Mouse (Mus musculus) lung, postnatal 0 days (tissue): ENCODE measurements at regions not wholly inside any gene's neighbourhood (a gene's known extent, or its start where the extent isn't known, plus 50 kb on each side); places are given as distances from the start of the nearest gene placed in this dataset.

Experiments
- ATAC-seq: fragments of 200-750 bp; cut with Nextera tagmentation; 2 replicates; pipeline ENCODE4 v1.8.0; 2017; ENCODE audit warnings: moderate library complexity
- DNase-seq: peaks from one replicate; pipeline ENCODE4 v3.0.0-alpha.2; 2016; ENCODE audit warnings: low spot score
- H3K27ac ChIP-seq: fragments of 300-500 bp; sonication (generic); 2 replicates; pipeline ENCODE4 v1.5.1; 2014; ENCODE audit warnings: antibody characterized with exemption, mild to moderate bottlenecking, low read length, mixed read lengths
- H3K27me3 ChIP-seq: fragments of 300-500 bp; sonication (generic); replicated peaks from 2 replicates; pipeline ENCODE4 v1.6.1; 2014; ENCODE audit warnings: low read length, mixed read lengths; ENCODE audit not compliant: insufficient read depth
- H3K36me3 ChIP-seq: fragments of 300-500 bp; sonication (generic); 2 replicates; pipeline ENCODE4 v1.6.1; 2014; ENCODE audit warnings: low read length, mixed read lengths; ENCODE audit not compliant: insufficient read depth
- H3K4me1 ChIP-seq: fragments of 300-500 bp; sonication (generic); 2 replicates; pipeline ENCODE4 v1.6.1; 2014; ENCODE audit warnings: antibody characterized with exemption, low read depth, low read length, mixed read lengths; ENCODE audit not compliant: insufficient read depth
- H3K4me2 ChIP-seq: fragments of 300-500 bp; sonication (generic); replicated peaks from 2 replicates; pipeline ENCODE4 v1.6.1; 2014; ENCODE audit warnings: low read depth, mild to moderate bottlenecking, low read length, moderate library complexity, mixed read lengths
- H3K4me3 ChIP-seq: fragments of 300-500 bp; sonication (generic); 2 replicates; pipeline ENCODE4 v1.5.1; 2014; ENCODE audit warnings: low read depth, low read length
- H3K9ac ChIP-seq: fragments of 300-500 bp; sonication (generic); replicated peaks from 2 replicates; pipeline ENCODE4 v1.6.1; 2014; ENCODE audit warnings: low read depth, mild to moderate bottlenecking
- H3K9me3 ChIP-seq: fragments of 300-500 bp; sonication (generic); 2 replicates; pipeline ENCODE4 v1.6.1; 2016; ENCODE audit warnings: low read length, mixed read lengths
- CTCF ChIP-seq: IDR thresholded peaks from 2 replicates; pipeline ENCODE4 v1.5.1; 2016; ENCODE audit warnings: antibody characterized with exemption, mild to moderate bottlenecking
- EP300 ChIP-seq: IDR thresholded peaks from 2 replicates; pipeline ENCODE4 v1.6.1; 2016; ENCODE audit warnings: antibody characterized with exemption, mild to moderate bottlenecking, control low read depth
- WGBS: fragments of 180-500 bp; shearing (Covaris S2); extraction: QIAGEN DNeasy Blood & Tissue Kit; methylation state at CpG from one replicate; pipeline ENCODE4 v1.1.7; 2014; 5-methylcytosine and 5-hydroxymethylcytosine counted together

DNA sequence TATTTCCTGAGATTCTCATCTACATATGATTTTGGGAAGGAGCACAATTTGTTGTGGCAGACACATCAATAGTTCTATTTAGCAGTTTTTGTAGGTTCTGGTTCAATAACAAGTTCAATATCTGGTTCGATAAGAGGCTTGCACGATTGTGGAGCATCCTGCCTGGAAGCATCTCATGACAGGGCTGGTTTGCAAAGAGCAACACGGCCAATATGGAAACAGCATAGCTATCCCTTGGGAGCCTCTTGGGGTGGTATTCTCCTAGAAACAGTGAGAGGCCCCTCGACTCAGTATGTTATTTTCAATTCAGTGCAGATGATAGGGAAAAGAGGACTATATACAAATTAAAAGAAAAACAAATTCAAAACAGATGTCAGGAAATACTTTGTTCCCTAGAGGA lies 364.5 kb upstream of the Arglu1 start:
- Histone ChIP-seq H3K4me1 (no peaks in the 10 kb centered on the region; the same call in 1 of the 2 replicates), H3K9ac (no peak overlapping the region), H3K9me3 (no peaks in the 10 kb centered on the region), H3K36me3 (no peaks in the 10 kb centered on the region), H3K27ac (no peak overlapping the region), H3K27me3 (no peaks in the 10 kb centered on the region), H3K4me3 (no peak overlapping the region), H3K4me2 (no peak overlapping the region)
- no peak for ATAC-seq
- WGBS: 50% methylated on average over 4 of the region's 4 CpGs
- TF ChIP-seq CTCF (no peak), EP300 (no peak)
- DNase-seq: no peak

DNA sequence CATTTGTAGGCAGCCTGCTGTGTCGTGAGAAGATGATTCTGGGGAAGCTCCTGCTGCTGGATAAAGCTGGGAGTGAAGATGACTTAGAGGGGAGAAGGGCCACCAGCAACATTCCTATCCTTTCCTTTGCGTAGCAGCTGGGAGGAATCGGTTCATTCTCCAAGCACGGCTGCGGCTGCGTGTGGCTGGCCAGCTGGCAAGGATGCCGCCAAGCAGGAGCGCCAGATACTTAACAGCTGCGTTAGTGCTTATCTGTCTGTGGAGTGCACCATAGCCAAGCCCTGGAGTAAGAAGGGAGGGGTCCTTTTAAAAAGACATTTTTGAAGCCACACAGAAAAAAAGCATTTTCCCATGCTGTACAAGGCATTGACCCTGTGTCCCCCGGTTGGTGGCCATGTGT lies 361.4 kb upstream of the Arglu1 start:
- DNase-seq: peak; percentile 74
- Histone ChIP-seq H3K9ac (no peak overlapping the region), H3K4me3 (no peak overlapping the region), H3K9me3 (no peaks in the 10 kb centered on the region), H3K27me3 (no peaks in the 10 kb centered on the region), H3K4me1 (no peaks in the 10 kb centered on the region; the same call in 1 of the 2 replicates), H3K36me3 (no peaks in the 10 kb centered on the region), H3K4me2 (no peak overlapping the region), H3K27ac (no peak overlapping the region)
- 22% methylated on average over 10 of the region's 10 CpGs for WGBS
- TF ChIP-seq EP300: no peak
- TF ChIP-seq CTCF: no peak
- ATAC-seq: peak; percentile 66

DNA sequence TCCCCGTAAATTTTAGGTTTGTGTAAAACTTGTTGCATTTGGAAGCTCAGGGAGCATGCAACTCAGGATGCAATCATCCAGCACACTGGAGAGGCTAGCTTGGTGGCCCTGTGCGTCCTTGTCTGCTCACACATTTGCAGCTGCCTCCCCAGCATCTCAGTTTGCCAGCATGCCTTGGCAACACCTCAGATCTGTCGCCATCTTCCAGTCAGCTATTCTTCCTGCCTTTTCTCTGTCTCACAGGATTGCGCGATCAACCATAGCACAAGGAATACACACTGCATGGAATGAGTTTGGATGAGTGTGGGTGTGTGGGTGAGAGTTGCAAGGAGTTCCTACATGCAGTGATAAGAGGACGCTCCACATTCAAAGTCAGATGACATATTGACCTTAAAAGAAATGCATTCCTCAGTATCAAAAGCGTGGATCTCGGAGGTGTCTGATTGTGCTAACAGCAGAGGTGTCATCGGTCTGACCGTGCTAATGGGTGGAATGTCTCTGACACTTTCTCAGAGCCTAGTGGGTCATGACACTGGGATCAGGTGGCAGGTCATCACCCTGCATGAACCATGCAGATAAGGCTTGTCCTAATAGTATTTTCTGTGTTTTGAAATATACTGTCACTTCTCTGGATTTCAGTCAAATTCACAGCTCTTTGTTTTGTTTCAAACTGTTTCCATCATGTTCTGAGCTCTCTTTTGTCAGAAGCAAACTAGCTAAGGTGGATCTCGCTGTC lies 360.6 kb upstream of the Arglu1 start:
- DNase-seq: peak; percentile 47
- TF ChIP-seq EP300 (no peak), CTCF (no peak)
- no peaks in the 10 kb centered on the region; the same call in 1 of the 2 replicates for H3K4me1 ChIP-seq
- no peak overlapping the region for H3K9ac ChIP-seq
- peak; percentile 29; the same call in 1 of the 2 replicates for ATAC-seq
- 44% methylated on average over 11 of the region's 11 CpGs for WGBS
- H3K27ac ChIP-seq: no peak overlapping the region
- no peak overlapping the region for H3K4me2 ChIP-seq
- H3K27me3 ChIP-seq: no peaks in the 10 kb centered on the region
- H3K36me3 ChIP-seq: no peaks in the 10 kb centered on the region
- no peak overlapping the region for H3K4me3 ChIP-seq
- no peaks in the 10 kb centered on the region for H3K9me3 ChIP-seq

- WGBS: 81% methylated on average over 14 of the region's 14 CpGs
- Histone ChIP-seq H3K4me2 (no peak overlapping the region), H3K27me3 (no peaks in the 10 kb centered on the region), H3K4me3 (no peak overlapping the region), H3K27ac (no peak overlapping the region), H3K9me3 (no peaks in the 10 kb centered on the region), H3K9ac (no peak overlapping the region), H3K36me3 (no peaks in the 10 kb centered on the region), H3K4me1 (no peaks in the 10 kb centered on the region; the same call in 1 of the 2 replicates)
- DNase-seq: no peak
- ATAC-seq: no peak
- TF ChIP-seq CTCF: no peak
- TF ChIP-seq EP300: no peak
These were observed 357.8 kb upstream of the Arglu1 start for GRCm38 (mm10) chr8:9048116-9048515.

- no peaks in the 10 kb centered on the region for H3K4me1 ChIP-seq
- ATAC-seq (no peak), DNase-seq (no peak)
- 39% methylated on average over 10 of the region's 10 CpGs for WGBS
- no peak for TF ChIP-seq CTCF
- TF ChIP-seq EP300: no peak
- no peaks in the 10 kb centered on the region for H3K36me3 ChIP-seq
- no peaks in the 10 kb centered on the region for H3K9me3 ChIP-seq
- H3K4me2 ChIP-seq: no peak overlapping the region
- H3K4me3 ChIP-seq: no peak overlapping the region
- H3K27ac ChIP-seq: no peak overlapping the region
- no peaks in the 10 kb centered on the region for H3K27me3 ChIP-seq
- no peak overlapping the region for H3K9ac ChIP-seq
These were observed 352.8 kb upstream of the Arglu1 start for GRCm38 (mm10) chr8:9042835-9043792.

DNA sequence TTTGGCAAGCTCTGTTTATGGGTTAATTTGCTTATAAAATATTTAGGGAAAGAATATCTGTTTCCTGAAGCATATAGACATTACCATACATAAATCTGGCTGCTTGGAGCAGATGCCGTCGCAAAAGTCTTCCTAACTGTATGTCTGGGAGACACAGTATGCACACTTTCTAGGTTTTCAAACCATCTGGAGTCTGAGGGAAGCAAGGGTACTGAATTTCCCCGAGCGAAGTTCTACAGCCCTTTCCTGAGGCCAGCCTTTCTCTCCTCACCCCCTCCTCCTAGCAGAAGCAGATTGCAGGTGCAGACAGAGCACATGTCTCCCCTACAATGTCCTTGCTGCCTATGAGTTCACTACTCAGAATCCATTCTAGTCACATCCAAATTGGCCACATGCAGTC lies 338.8 kb upstream of the Arglu1 start:
- H3K36me3 ChIP-seq: no peaks in the 10 kb centered on the region
- ATAC-seq (no peak), DNase-seq (no peak)
- H3K27ac ChIP-seq: no peak overlapping the region
- no peak overlapping the region for H3K4me3 ChIP-seq
- TF ChIP-seq CTCF: no peak
- no peak for TF ChIP-seq EP300
- H3K4me1 ChIP-seq: no peaks in the 10 kb centered on the region
- no peak overlapping the region for H3K9ac ChIP-seq
- WGBS: 76% methylated on average over 4 of the region's 4 CpGs
- H3K9me3 ChIP-seq: no peaks in the 10 kb centered on the region
- no peak overlapping the region for H3K4me2 ChIP-seq
- no peaks in the 10 kb centered on the region for H3K27me3 ChIP-seq
